Mouse (Mus musculus): Measurements from ENCODE around the gene Tsc22d3. TPM values are rescaled to one million over a fixed set of nuclear protein-coding genes. Genes with fewer than 3 reads are reported as not detected.
A peak's percentile ranks its signal among the peaks of the same experiment; 100 is the strongest.

Gene Tsc22d3
- polyA plus RNA-seq, 1 experiment from 2014 or later = 104 TPM

GRCm38 (mm10) chrX:140598850-140599560, 1.5 kb downstream of the Tsc22d3 start:
- Histone ChIP-seq H3K9ac (replicated peaks; ENCODE audit: low read depth, low read length) (peak overlapping the region; percentile 42), H3K27me3 (replicated peaks; ENCODE audit: control insufficient read depth, insufficient read depth, low read length) (peaks cover 34% of the 10 kb centered on the region), H3K27ac (ENCODE audit: low read length) (no peak overlapping the region), H3K4me3 (replicated peaks; ENCODE audit: low read length) (peak overlapping the region; percentile 52), H3K9me3 (ENCODE audit: control insufficient read depth, low read length) (no peaks in the 10 kb centered on the region), H3K4me1 (replicated peaks; ENCODE audit: control insufficient read depth, insufficient read depth, low read length) (peaks cover 6% of the 10 kb centered on the region; the same call in 1 of the 2 replicates), H3K36me3 (ENCODE audit: control insufficient read depth, insufficient read depth) (no peaks in the 10 kb centered on the region), H3K4me2 (ENCODE audit: low read length) (peak overlapping the region; percentile 66)
- WGBS = 18% methylated on average over 30 of the region's 109 CpGs
- ATAC-seq = peak; percentile 85

GRCm38 (mm10) chrX:140598194-140598849, 2.1 kb downstream of the Tsc22d3 start:
- H3K9me3 ChIP-seq (ENCODE audit: control insufficient read depth, low read length) = no peaks in the 10 kb centered on the region
- peak overlapping the region; percentile 52 for H3K4me3 ChIP-seq (replicated peaks; ENCODE audit: low read length)
- H3K27me3 ChIP-seq (replicated peaks; ENCODE audit: control insufficient read depth, insufficient read depth, low read length) = peaks cover 34% of the 10 kb centered on the region
- no peak overlapping the region for H3K27ac ChIP-seq (ENCODE audit: low read length)
- peaks cover 6% of the 10 kb centered on the region; the same call in 1 of the 2 replicates for H3K4me1 ChIP-seq (replicated peaks; ENCODE audit: control insufficient read depth, insufficient read depth, low read length)
- 25% methylated on average over 42 of the region's 48 CpGs for WGBS
- H3K36me3 ChIP-seq (ENCODE audit: control insufficient read depth, insufficient read depth) = no peaks in the 10 kb centered on the region
- ATAC-seq = no peak
- H3K4me2 ChIP-seq (ENCODE audit: low read length) = peak overlapping the region; percentile 66
- H3K9ac ChIP-seq (replicated peaks; ENCODE audit: low read depth, low read length) = no peak overlapping the region

- Histone ChIP-seq H3K9ac (replicated peaks; ENCODE audit: low read depth, low read length) (no peak overlapping the region), H3K9me3 (ENCODE audit: control insufficient read depth, low read length) (no peaks in the 10 kb centered on the region), H3K4me2 (ENCODE audit: low read length) (no peak overlapping the region), H3K27ac (ENCODE audit: low read length) (no peak overlapping the region), H3K27me3 (replicated peaks; ENCODE audit: control insufficient read depth, insufficient read depth, low read length) (peaks cover 25% of the 10 kb centered on the region), H3K36me3 (ENCODE audit: control insufficient read depth, insufficient read depth) (no peaks in the 10 kb centered on the region), H3K4me1 (replicated peaks; ENCODE audit: control insufficient read depth, insufficient read depth, low read length) (no peaks in the 10 kb centered on the region), H3K4me3 (replicated peaks; ENCODE audit: low read length) (no peak overlapping the region)
- 72% methylated on average over 3 of the region's 3 CpGs for WGBS
- no peak for ATAC-seq
Observed at GRCm38 (mm10) chrX:140591176-140591575, 9.3 kb downstream of the Tsc22d3 start.

GRCm38 (mm10) chrX:140590142-140590541, 10.3 kb downstream of the Tsc22d3 start:
- Histone ChIP-seq H3K27me3 (replicated peaks; ENCODE audit: control insufficient read depth, insufficient read depth, low read length) (peaks cover 19% of the 10 kb centered on the region), H3K27ac (ENCODE audit: low read length) (no peak overlapping the region), H3K4me1 (replicated peaks; ENCODE audit: control insufficient read depth, insufficient read depth, low read length) (no peaks in the 10 kb centered on the region), H3K9me3 (ENCODE audit: control insufficient read depth, low read length) (no peaks in the 10 kb centered on the region), H3K4me2 (ENCODE audit: low read length) (no peak overlapping the region), H3K36me3 (ENCODE audit: control insufficient read depth, insufficient read depth) (no peaks in the 10 kb centered on the region), H3K9ac (replicated peaks; ENCODE audit: low read depth, low read length) (no peak overlapping the region), H3K4me3 (replicated peaks; ENCODE audit: low read length) (no peak overlapping the region)
- no peak for ATAC-seq
- 71% methylated on average over 2 of the region's 2 CpGs for WGBS

GRCm38 (mm10) chrX:140589194-140589751, 11.2 kb downstream of the Tsc22d3 start:
- H3K9ac ChIP-seq (replicated peaks; ENCODE audit: low read depth, low read length) = no peak overlapping the region
- no peak overlapping the region for H3K4me2 ChIP-seq (ENCODE audit: low read length)
- H3K4me3 ChIP-seq (replicated peaks; ENCODE audit: low read length) = no peak overlapping the region
- 70% methylated on average over 4 of the region's 4 CpGs for WGBS
- H3K27ac ChIP-seq (ENCODE audit: low read length) = no peak overlapping the region
- H3K9me3 ChIP-seq (ENCODE audit: control insufficient read depth, low read length) = no peaks in the 10 kb centered on the region
- peaks cover 19% of the 10 kb centered on the region for H3K27me3 ChIP-seq (replicated peaks; ENCODE audit: control insufficient read depth, insufficient read depth, low read length)
- ATAC-seq = no peak
- no peaks in the 10 kb centered on the region for H3K4me1 ChIP-seq (replicated peaks; ENCODE audit: control insufficient read depth, insufficient read depth, low read length)
- H3K36me3 ChIP-seq (ENCODE audit: control insufficient read depth, insufficient read depth) = no peaks in the 10 kb centered on the region

- H3K4me3 ChIP-seq (replicated peaks; ENCODE audit: low read length) = no peak overlapping the region
- no peaks in the 10 kb centered on the region for H3K36me3 ChIP-seq (ENCODE audit: control insufficient read depth, insufficient read depth)
- no peaks in the 10 kb centered on the region for H3K4me1 ChIP-seq (replicated peaks; ENCODE audit: control insufficient read depth, insufficient read depth, low read length)
- H3K9ac ChIP-seq (replicated peaks; ENCODE audit: low read depth, low read length) = no peak overlapping the region
- H3K9me3 ChIP-seq (ENCODE audit: control insufficient read depth, low read length) = no peaks in the 10 kb centered on the region
- WGBS = 67% methylated on average over 5 of the region's 5 CpGs
- H3K27me3 ChIP-seq (replicated peaks; ENCODE audit: control insufficient read depth, insufficient read depth, low read length) = peaks cover 23% of the 10 kb centered on the region
- no peak for ATAC-seq
- no peak overlapping the region for H3K4me2 ChIP-seq (ENCODE audit: low read length)
- no peak overlapping the region for H3K27ac ChIP-seq (ENCODE audit: low read length)
Observed at GRCm38 (mm10) chrX:140588534-140588933, 11.9 kb downstream of the Tsc22d3 start.

GRCm38 (mm10) chrX:140580416-140580815, 20.0 kb downstream of the Tsc22d3 start:
- H3K27me3 ChIP-seq (replicated peaks; ENCODE audit: control insufficient read depth, insufficient read depth, low read length) = peaks cover 55% of the 10 kb centered on the region
- H3K9ac ChIP-seq (replicated peaks; ENCODE audit: low read depth, low read length) = no peak overlapping the region
- H3K36me3 ChIP-seq (ENCODE audit: control insufficient read depth, insufficient read depth) = no peaks in the 10 kb centered on the region
- H3K4me1 ChIP-seq (replicated peaks; ENCODE audit: control insufficient read depth, insufficient read depth, low read length) = no peaks in the 10 kb centered on the region
- H3K27ac ChIP-seq (ENCODE audit: low read length) = no peak overlapping the region
- H3K4me3 ChIP-seq (replicated peaks; ENCODE audit: low read length) = no peak overlapping the region
- no peaks in the 10 kb centered on the region for H3K9me3 ChIP-seq (ENCODE audit: control insufficient read depth, low read length)
- no peak overlapping the region for H3K4me2 ChIP-seq (ENCODE audit: low read length)
- whole genome bisulfite sequencing = 70% methylated on average over 3 of the region's 3 CpGs
- no peak for ATAC-seq

- H3K9ac ChIP-seq (replicated peaks; ENCODE audit: low read depth, low read length) = no peak overlapping the region
- H3K4me1 ChIP-seq (replicated peaks; ENCODE audit: control insufficient read depth, insufficient read depth, low read length) = no peaks in the 10 kb centered on the region
- H3K4me2 ChIP-seq (ENCODE audit: low read length) = no peak overlapping the region
- H3K27me3 ChIP-seq (replicated peaks; ENCODE audit: control insufficient read depth, insufficient read depth, low read length) = peaks cover 50% of the 10 kb centered on the region
- no peak overlapping the region for H3K4me3 ChIP-seq (replicated peaks; ENCODE audit: low read length)
- H3K36me3 ChIP-seq (ENCODE audit: control insufficient read depth, insufficient read depth) = no peaks in the 10 kb centered on the region
- 82% methylated on average over 3 of the region's 3 CpGs for WGBS
- ATAC-seq = no peak
- no peaks in the 10 kb centered on the region for H3K9me3 ChIP-seq (ENCODE audit: control insufficient read depth, low read length)
- H3K27ac ChIP-seq (ENCODE audit: low read length) = no peak overlapping the region
Observed at GRCm38 (mm10) chrX:140575636-140576035, 24.8 kb downstream of the Tsc22d3 start.

- Histone ChIP-seq H3K27ac (ENCODE audit: low read length) (no peak overlapping the region), H3K4me1 (replicated peaks; ENCODE audit: control insufficient read depth, insufficient read depth, low read length) (no peaks in the 10 kb centered on the region), H3K36me3 (ENCODE audit: control insufficient read depth, insufficient read depth) (no peaks in the 10 kb centered on the region), H3K27me3 (replicated peaks; ENCODE audit: control insufficient read depth, insufficient read depth, low read length) (peaks cover 52% of the 10 kb centered on the region), H3K4me3 (replicated peaks; ENCODE audit: low read length) (no peak overlapping the region), H3K9ac (replicated peaks; ENCODE audit: low read depth, low read length) (no peak overlapping the region), H3K9me3 (ENCODE audit: control insufficient read depth, low read length) (no peaks in the 10 kb centered on the region), H3K4me2 (ENCODE audit: low read length) (no peak overlapping the region)
- WGBS = 61% methylated on average over 1 of the region's 1 CpGs
- ATAC-seq = no peak
Observed at GRCm38 (mm10) chrX:140575200-140575599, 25.3 kb downstream of the Tsc22d3 start.

All from forebrain, embryonic 16.5 days (tissue).